Mouse (Mus musculus): ENCODE measurements around the gene Arhgap15.

The Arhgap15 gene

DNA sequence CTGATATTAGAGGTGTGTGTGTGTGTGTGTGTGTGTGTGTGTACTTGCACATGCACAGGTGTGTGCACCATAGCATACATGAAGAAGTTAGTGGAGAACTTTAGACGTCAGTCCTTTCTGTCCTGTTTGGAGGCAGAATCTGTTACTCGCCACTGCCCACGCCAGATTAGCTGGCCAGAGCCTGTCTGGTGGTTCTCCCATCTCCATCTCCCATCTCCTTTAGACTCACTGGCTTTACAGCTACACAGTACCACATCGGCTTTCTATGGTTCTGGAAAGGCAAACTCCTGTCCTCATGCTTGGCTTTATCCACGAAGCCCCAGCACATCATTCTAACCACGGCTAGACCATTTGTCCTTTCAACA is 608.2 kb downstream of the Arhgap15 start:
- DNase-seq = no peak

DNA sequence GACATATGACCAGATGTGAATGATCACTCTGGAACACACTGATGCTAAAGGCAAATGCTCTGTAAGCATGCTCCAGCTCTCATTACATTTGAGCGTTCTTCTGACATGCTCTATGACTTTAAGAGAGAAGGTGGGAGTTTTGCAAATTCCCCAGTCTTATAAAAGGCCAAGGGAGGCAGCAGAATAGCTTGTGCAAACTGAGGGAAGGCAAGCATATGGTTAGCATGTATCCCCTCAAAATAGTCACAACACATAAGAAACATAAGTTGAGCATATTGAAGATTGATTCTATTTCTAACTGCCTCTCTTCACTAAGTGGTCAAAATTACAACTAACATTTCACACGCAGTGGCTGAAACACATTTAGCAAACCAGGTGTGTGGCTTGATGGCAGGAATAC is 631.6 kb downstream of the Arhgap15 start:
- DNase-seq = no peak

DNA sequence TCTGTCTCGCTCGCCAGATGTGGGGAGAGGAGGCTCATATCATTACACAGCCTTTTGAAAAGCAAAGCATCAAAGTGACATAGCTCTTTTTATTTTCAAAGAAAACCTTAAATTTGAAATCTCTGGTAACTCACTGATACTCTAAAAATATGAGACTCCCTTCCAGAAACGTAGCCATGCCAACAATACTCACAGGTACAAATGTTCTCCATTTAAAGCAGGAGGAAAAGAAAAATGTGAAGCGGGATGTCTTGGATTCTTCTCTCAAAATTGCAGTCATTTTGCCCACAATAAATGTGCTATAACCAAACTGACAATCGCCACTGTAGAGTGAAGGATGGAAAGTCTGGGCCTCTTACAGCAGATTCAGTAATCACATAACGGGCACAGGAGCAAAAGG is 635.9 kb downstream of the Arhgap15 start:
- no peak for DNase-seq

DNA sequence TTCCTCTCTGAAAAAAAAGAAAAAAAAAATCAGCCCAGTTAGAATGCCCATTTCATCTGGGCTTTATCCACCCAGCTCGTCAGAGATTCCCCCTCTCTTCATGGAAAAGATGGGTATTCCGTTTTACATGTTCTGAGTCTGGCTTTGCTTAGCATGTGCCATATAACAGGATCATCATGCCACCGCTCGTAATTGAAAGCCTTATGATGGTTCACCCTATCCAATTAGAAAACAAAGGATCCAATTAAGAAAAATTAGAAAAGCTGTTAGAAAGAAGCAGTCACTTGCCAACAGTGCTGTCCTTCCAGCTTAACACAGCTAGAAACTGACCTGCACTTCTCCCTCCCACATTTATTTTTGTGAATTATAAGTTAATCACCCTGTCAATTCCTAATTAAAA is 640.9 kb downstream of the Arhgap15 start:
- DNase-seq = no peak

DNA sequence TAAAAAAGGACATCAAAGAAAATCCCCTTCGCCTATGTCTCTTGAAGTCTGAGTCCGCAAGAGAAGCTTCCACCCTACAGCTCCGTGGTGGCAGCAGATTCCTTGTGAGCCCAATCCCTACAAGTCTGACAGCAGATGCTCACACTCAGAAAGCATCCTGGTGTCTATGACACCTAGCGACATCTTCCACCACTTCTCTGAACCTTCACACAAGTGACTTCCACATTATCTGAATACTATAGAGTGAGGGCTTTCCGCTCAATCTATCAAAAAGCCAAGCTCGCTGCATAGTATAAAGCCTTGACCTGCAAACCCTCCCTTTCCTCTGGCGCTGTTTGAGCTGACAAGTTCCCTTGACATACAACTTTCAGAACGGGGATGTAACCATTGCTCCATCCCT is 645.2 kb downstream of the Arhgap15 start:
- no peak for DNase-seq

DNA sequence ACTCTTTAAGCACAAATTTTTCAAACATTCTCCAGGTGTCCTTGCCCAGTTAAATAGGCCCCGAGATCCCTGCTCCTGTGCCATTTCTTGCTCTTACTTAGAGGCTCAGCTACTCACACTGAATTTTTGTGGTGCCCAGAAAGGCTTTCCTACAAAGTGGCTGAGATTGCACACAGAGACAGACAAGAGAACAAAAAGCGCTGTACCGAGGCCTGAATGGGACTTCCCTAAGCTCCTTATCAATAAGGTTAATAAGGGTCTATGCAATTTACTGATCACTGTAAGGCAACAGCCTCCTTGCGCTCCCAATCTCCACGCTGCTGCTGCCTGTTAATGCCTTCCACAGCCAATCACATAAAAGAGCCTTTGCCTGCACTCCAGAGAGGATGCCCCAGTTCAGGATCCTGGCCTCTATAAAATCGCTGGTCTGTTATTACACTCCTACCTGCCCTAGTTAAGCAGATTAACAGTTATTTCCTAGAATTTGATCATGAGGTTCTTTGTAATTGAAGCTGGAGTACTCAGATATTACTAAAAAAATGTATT is 646.4 kb downstream of the Arhgap15 start:
- DNase-seq = no peak

DNA sequence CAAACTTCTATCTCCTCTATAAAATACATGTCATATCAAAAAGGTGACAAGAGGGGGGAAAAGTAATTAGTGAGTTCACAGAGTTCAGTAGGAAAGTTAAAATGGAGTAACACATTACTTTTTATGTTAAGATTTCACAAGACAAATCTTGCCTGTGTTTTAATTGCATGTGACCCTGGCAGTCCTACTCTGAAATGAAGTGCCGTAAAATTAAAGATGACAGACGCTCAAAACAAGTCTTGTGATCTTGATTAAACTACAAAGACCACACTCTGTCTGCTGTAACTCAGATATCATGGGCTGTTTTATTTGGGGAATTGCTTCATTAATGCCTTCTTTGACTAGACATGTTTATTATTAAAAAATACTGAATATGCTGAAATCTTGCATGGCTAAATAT is 647.0 kb downstream of the Arhgap15 start:
- no peak for DNase-seq

DNA sequence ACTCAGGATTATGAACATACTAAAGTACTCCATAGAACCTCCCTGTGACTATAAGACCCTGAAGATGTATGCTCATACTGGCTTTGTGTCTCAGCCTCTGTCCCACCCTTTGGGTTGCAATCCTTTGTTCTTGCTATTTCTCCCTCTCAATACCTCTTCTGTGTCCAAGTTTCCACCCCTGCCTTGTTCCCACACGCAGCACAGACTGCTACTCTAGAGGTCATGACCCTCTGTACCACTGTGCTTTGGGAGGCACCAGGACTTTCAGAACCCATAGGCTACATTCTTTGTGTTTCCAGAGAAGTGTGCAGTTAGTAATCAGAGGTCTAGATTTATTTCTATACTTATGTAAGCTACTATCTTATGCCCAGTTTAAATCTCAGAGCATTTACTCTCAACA is 648.6 kb downstream of the Arhgap15 start:
- no peak for DNase-seq

DNA sequence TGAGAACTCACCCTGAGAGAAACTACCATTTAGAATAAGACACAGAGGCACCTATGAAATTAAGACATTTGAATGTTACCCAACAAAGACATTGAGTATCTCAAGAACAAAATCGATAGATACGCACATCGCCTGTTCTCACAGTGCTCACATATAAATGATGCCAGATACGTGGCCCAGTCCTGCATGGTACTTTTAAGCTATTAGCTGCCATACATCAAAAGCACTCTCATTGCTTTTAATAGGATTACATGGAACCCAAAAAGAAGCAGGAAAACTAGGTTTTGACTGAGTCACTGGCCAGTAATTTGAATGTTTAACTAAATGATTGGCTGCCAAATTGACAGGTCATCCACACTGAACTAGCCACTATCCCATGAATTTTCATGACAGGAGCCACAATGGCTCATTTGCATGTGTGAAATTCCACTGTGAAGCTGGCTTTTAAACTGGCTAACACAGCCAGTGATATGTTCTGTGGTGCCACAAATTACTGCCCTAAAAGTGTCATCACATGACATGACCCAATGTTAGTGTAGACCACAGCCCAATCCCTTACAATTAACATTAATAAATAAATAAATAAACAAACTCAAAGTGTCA is 649.2 kb downstream of the Arhgap15 start:
- DNase-seq = no peak

DNA sequence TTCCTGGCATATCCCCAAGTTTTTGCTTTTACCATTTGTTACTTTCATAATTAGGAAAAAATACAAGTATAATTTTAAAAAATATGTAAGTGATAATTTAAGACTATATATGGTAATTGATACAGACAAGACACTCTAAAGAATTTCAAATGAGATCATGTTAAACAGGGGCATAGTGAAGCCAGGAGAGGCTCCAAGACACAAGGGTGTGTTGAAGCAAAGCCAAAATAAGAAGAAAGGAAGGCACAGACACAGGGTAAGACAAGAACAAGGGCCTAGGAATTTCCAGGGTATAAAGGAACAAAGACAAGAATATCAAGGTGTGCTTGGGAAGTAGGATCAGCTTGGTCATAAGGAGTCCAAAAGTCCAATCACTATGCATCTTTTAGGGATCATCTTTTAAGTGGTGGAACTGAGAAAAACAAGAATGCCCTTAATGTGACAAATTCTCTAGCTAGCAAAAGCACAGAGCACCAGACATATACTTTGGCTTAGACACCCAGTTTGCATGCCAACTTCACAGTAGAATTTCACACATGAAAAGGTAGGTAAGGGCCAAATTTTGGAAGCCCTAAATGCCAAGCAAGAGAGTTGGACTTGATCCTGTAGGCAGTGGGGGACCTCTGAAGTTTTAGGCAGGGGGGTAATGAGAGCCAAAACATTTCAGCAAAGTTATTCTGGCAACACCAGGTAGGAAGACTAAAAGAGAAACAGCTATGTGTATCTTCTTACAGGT is 650.7 kb downstream of the Arhgap15 start:
- peak; percentile 25 to 57 for DNase-seq

DNA sequence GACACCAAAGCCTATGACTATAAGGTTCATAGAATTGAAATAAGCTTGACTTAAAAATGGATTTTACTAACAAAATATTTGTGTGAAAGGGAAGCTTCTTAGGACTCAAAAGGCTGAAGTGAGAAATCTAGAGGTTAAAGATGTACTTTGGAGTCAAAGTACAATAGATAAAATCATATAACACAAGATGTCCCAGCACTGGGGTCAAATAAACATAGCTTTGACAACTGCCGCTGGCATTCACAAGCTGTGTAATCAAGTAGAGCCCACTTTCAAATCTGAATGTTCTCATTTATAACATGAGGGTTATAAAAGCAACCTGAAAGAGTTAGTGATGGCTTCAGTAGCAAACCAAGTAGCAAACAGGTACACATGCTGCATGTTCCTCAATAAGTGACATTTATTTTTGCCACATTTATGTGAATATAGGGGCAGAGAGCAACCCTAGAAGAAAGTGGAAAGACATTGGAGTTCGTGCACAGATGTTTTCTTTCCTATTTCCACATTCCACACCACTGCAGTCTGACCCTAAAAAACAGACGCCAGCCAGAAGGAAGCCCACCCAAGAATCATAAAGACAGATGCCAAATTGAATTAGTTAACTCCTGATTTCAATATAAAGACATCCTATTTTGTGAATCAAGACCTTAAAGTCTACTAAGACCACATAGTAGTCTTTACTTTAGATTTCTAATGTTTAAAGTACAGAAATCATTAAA is 653.2 kb downstream of the Arhgap15 start:
- DNase-seq = no peak

DNA sequence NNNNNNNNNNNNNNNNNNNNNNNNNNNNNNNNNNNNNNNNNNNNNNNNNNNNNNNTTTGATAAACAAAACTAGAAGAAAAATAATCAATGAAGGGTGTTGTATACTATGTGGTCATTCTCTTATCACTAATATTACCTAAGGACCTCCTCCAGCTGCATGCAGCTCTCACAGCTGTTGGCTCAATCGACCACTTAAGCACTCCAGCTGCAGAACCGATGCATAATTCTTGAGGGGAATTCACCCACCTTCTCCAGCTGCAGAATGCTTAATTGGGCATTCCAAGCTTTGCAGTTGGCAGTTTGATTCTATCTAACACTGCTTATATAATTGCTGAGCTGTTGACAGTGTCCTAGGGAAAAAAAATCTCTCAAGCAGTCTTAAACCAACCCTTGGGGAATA is 663.0 kb downstream of the Arhgap15 start:
- no peak for DNase-seq

DNA sequence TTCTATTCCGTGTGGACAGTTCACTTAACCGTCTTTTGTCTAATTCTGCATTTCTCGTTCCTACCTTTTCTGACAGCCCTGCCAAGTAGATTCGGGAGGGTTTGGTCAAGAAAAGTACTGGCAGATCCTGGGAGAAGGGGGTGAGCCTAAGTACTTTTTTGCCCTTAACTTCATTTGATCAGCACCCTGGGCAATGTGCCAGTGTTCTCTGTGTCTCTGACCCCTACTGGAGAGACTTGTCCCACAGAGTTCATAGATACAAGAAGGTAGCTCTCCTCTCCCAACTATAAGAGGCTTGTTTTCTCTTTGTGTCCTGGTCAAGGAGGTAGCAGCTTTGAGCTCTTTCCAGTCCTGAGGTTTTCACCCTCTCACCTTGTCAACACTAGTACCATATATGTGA is 667.7 kb downstream of the Arhgap15 start:
- DNase-seq = no peak

DNA sequence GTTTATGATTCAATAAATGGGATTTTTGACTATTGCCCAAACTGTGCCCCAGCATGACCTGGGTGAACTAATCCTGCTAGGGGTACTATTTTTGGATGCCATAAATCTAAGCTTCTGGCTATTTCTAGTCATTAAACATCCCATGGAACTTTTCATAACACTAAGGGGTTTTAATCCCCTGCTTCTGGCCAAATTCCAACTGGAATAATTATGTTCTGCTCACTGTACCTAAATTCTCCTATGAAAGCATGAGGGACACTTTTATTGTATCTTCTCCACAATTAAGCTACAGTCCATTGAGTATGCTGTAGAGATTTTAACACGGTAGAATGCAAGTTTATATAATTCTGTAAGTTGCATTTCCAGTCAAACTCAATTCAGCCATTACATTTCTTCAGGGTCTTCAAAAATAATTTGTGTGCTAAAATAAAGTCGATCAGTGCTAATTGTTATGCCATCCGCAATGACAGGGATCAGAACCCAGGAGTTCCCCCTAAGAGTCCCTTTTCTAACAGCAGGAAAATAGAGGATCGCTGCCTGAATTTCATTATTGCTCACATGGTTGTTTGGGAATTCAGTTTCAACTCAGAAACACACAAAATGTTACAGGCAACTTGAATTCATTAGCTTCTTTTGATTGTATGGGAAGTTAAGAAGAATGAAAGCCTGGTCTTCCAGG is 671.1 kb downstream of the Arhgap15 start:
- DNase-seq = no peak

DNA sequence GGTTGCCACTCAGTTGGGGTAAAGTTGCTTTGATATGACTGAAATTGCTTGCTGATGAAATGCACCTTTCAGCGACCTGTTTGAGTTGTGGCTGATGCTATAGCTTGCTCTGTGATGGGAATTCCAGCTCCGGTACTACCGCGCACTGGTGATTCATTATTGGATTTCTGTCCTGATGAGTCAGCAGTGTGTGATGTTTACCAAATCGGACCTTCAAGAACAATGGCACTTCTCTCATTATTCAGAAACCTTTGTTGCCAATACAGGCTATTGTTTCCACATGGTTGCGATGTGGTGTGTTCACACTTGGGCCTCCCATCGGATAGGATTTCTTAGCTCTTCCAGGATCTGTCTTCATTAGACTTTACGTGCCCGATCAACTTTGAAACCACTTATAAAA is 681.9 kb downstream of the Arhgap15 start:
- no peak for DNase-seq

DNA sequence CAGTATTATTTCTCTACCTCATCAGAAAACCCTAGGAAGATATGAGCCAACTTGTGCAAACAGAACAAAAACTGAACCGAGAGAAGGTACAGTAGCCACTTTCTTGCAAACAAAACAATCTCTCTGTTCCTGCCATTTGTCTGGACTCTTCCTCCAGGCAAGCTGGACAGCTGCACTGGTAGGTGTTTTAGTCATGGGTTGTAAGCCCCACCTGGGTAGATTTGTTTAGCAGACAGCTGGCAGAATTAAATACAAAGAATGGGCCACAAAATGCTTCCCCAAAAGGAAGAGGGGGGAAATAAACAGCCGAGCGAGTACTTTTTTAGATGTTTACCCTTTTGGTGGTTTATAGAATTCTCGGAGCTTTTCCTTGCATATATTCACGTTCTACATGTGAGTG is 688.0 kb downstream of the Arhgap15 start:
- no peak for DNase-seq

DNA sequence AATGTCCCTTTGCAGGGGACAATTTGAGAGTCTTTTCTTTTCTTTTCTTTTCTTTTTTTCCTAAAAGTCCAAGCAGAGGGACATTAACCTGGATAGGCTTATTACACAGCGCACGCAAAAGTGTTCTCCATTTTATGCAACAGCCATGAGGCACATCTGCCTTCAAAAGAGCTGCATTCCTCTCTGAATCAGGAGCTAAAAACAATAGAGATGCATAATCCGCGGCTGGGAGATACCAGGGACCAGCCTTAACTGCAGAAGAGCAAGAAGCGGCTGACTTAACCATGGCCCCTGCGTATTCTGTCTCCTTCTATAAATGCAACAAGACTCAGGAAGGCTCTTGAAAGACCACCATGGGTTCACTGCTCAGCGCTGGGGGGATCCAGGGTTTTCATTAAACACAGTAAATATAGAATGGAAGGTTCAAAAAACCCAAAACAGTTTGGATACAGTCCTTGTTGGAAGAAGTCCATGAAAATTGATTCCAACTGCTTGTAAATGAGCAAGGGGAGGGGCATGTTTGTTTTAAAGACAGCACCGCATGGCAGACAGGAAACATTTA is 689.0 kb downstream of the Arhgap15 start:
- DNase-seq = no peak

DNA sequence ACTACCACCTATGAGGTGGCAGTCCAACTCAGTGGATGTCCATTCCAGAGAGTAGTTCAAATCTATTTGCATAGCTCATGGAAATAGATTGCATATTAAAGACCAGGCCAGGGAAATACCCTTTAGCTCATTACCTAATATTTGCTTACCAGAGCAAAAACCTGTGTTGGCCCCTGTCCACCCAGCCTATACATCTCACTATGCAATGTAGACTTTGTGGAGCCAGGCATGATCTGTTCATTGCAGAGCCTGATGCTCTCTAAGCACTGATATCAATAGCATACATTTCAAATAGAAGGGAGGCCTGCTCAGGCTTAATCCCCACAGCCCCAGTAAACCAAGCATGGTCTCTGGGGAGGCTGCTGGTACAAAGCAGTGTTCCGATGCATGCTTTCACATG is 689.4 kb downstream of the Arhgap15 start:
- DNase-seq = no peak

DNA sequence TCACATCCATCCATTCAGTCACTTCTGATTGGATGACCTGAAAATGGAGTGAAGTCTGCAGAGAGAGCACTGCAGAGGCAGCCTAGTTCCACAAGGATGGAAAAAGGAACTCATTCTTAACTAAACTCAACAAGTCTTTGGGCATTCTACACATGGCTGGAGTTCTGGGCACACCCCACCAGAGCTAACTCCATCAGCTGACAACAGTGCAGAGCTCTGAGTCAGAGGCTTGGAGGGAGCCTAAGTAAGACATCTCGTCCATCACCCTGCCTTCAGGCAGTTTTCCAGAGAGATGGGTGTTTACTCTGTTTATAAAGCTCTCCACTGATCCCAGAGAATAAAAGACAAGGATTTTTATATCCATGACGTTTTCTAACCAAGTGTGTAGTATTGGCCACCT is 696.3 kb downstream of the Arhgap15 start:
- DNase-seq = no peak

Data from cerebellum, postnatal 25 days (tissue).